Mouse (Mus musculus): ENCODE data around the gene Gm49361.
A peak's percentile ranks its signal among the peaks of the same experiment; 100 is the strongest.

Gene Gm49361

GRCm38 (mm10) chr14:57621699-57622098, 124.2 kb downstream of the Gm49361 start:
- no peak for DNase-seq (ENCODE audit: low spot score in 2 of 2)

GRCm38 (mm10) chr14:57620598-57621236, 125.2 kb downstream of the Gm49361 start:
- no peak for DNase-seq (ENCODE audit: low spot score in 2 of 2)

- peak in 1 of 2 experiments; percentile 19 for DNase-seq (ENCODE audit: low spot score in 2 of 2)
Measured at GRCm38 (mm10) chr14:57619487-57619886, 126.4 kb downstream of the Gm49361 start.

GRCm38 (mm10) chr14:57617675-57618074, 128.2 kb downstream of the Gm49361 start:
- no peak for DNase-seq (ENCODE audit: low spot score in 2 of 2)

GRCm38 (mm10) chr14:57616339-57616965, 129.5 kb downstream of the Gm49361 start:
- DNase-seq (ENCODE audit: low spot score in 2 of 2), result no peak

- no peak for DNase-seq (ENCODE audit: low spot score in 2 of 2)
Measured at GRCm38 (mm10) chr14:57615828-57616227, 130.1 kb downstream of the Gm49361 start.

- DNase-seq (ENCODE audit: low spot score in 2 of 2), result no peak
Measured at GRCm38 (mm10) chr14:57611034-57611433, 134.9 kb downstream of the Gm49361 start.

GRCm38 (mm10) chr14:57609816-57610329, 136.0 kb downstream of the Gm49361 start:
- DNase-seq (ENCODE audit: low spot score in 2 of 2), result no peak

- DNase-seq (ENCODE audit: low spot score in 2 of 2), result peak; percentile 36 to 59
Measured at GRCm38 (mm10) chr14:57607500-57607899, 138.4 kb downstream of the Gm49361 start.

GRCm38 (mm10) chr14:57606663-57607365, 139.1 kb downstream of the Gm49361 start:
- no peak for DNase-seq (ENCODE audit: low spot score in 2 of 2)

- DNase-seq (ENCODE audit: low spot score in 2 of 2), result no peak
Measured at GRCm38 (mm10) chr14:57593279-57593678, 152.6 kb downstream of the Gm49361 start.

All from spleen, postnatal 10 days (tissue).